Mouse (Mus musculus): ENCODE data around the gene Ascl3. TPM values are rescaled to one million over a fixed set of nuclear protein-coding genes. Genes with fewer than 3 reads are reported as not detected.

Gene Ascl3
- under 1 TPM; 0.20 to 0.45 TPM for polyA plus RNA-seq (2012; fragmentation: generic; extraction: Trizol)

DNA sequence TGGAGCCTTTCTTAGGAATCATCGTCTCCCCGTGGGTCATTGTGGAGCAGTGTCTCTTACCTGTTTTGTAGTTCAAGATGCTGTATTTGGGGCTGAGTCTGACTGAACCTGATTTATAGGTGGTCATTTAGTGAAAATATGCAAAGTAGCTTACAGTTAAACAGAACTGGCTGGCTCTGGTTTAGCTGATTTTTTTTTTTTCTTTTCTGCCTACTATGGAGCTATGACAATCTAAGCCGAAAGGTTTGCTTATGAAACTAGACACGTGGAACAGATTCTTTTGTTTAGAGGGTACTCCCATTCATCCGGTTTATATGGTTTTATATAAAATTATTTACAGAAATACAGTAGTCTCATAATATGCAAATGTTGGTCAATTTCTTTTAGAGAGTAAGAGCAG is at the start of gene Ascl3:
Ascl3 (minus strand) TSS at position 101 of the 400 bp plus-strand sequence.

DNA sequence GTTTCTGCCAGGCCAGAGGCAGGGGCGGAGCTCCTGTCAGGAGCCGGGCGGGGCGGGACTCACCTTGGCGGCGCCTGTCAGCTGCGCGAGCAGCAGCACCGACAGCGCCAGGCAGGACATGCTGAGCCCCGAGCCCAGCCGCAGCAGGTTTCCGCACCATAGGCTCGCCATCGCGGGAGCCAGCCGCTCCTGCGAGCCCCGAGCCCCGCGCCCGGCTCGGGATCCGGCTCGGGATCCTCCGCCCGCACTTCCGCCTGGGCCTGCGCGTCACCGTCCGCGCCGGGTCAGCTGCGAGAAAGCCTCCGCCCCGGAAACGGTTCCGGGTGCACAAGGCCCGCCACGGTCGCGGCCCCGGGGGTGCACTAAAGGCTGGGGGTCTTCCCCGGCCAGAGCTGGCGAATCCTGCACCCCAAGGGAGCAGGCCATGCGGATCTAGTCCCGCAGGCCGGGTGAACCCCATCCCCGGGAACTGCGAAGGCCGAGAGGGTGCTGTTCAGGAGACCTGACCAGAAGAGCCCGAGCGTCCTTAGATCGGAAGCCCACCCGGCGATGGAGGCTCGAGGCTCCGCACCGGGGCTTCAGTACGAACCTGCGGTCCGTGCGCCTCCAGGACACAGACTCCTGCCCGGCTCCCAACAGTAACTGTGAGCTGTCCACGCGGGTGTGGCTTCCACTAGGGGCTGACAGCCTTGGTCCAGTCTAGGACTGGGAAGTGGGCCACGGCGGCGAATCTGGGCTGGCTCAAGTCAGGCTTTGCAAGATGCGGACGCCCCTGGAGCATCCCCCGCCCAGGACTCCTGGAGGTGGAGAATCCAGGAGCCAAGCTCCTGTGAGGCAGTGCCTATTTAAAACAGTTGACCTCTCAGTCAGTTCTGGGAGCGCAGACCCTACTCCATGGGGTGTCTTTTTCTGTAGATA is 20.7 kb upstream of the Ascl3 start, which contains the start of gene Tmem9b:
Tmem9b (minus strand) TSS at position 868 of the 918 bp plus-strand sequence.

DNA sequence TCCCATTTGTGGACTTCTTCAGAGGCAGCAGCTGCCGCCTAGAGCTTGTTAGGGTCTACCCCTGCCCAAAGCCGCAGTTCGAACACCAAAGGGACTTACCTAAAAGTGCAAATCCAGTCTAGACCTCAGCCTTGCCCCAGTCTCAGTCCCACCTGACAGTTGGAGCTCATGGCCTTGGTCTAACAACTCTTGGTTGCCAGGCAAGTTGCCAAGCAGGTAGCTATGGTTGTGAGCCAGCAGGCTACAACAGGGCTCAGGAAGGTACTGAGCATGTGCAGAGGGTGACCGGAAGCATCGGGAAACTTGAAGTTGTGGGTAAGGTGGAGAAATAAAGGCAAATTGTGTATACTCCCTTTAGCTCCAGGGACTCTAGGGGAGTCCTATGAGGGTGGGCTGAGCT is 7.8 kb downstream of the Ascl3 start, which contains the start of gene BC051019:
BC051019 (minus strand) TSS at position 154 of the 400 bp plus-strand sequence.

DNA sequence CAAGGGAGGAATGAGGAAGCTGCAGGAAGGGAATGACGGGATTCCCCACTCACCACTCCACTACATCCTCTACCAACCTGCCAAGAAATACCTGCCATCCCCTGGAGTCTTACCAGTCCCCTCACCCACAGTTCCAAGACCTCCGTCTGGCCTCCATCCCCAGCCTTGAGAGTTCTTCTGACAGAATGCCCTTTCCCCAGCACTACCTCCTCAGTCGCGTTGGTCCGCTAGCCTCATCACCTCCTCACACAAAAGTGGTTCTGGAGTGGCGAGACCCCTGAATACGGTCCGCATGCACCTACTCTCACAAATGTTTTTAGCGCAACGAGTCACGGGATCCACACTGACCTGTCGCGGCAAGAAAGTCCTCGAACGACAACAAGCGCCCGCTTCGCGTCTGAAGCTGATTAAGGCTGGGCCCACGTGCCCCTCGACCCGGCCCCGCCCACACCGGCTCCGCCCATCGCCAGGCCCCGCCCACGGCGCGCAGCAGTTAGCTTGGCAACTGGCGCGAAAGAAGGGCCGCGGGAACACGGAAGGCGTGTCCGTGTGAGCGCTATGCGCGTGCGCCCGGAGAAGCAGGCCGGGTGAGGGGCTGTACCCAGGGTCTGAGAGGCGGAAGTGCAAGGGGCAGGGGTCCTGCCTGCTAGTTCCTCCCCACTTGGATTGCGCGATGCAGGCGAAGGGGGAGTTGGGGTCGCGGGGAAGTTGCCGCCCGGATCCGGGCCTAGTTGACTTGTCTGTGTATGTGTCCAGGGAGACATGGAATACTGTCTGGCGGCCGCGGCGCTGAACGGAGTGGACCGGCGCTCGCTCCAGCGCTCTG is 28.1 kb downstream of the Ascl3 start, which contains the start of the genes St5 and Akip1:
St5 (minus strand) TSS at position 416 of the 826 bp plus-strand sequence.
Akip1 (plus strand) TSS at position 501 of the 826 bp plus-strand sequence.

Other genes starting within 250 kb of the Ascl3 start
- under 1 TPM; 0.04 to 0.06 TPM for gene Trim66, start 223.6 kb downstream of the Ascl3 start, polyA plus RNA-seq (2012; fragmentation: generic; extraction: Trizol)
- gene Rpl27a, start 212.6 kb downstream of the Ascl3 start, polyA plus RNA-seq (2012; fragmentation: generic; extraction: Trizol) = 1,000 to 10,000 TPM; 1,095 to 2,909 TPM
- 10 to 100 TPM in 1 of 2 experiments, 1 to 10 TPM in 1; 4.6 to 11.9 TPM for gene St5, start 28.1 kb downstream of the Ascl3 start, polyA plus RNA-seq (2012; fragmentation: generic; extraction: Trizol)
- not detected for gene Akip1, start 28.0 kb downstream of the Ascl3 start, polyA plus RNA-seq (2012; fragmentation: generic; extraction: Trizol)
- gene BC051019, start 7.9 kb downstream of the Ascl3 start, polyA plus RNA-seq (2012; fragmentation: generic; extraction: Trizol) = under 1 TPM; 0.12 to 0.14 TPM
- gene Tmem9b, start 21.1 kb upstream of the Ascl3 start, polyA plus RNA-seq (2012; fragmentation: generic; extraction: Trizol) = 10 to 100 TPM; 22.5 to 53.1 TPM
- gene Nrip3, start 50.3 kb upstream of the Ascl3 start, polyA plus RNA-seq (2012; fragmentation: generic; extraction: Trizol) = under 1 TPM in 1 of 2 experiments, not detected in 1; 0.02 TPM
- gene Scube2, start 134.0 kb upstream of the Ascl3 start, polyA plus RNA-seq (2012; fragmentation: generic; extraction: Trizol) = 1 to 10 TPM in 1 of 2 experiments, under 1 TPM in 1; 0.08 to 2.4 TPM
- 10 to 100 TPM; 13.9 to 64.1 TPM for gene Dennd5a, start 228.7 kb upstream of the Ascl3 start, polyA plus RNA-seq (2012; fragmentation: generic; extraction: Trizol)

Data from C3H10T1/2 (cell line).